Mouse (Mus musculus) hindbrain, embryonic 16.5 days (tissue): ENCODE results near the gene Dus2. TPM values are rescaled to one million over a fixed set of nuclear protein-coding genes. Genes with fewer than 3 reads are reported as not detected.
"Not testable (repeated sequence)": the region's sequence is repeated elsewhere in the genome, so short reads cannot be mapped to it uniquely, and the experiment has no call there.

Source experiments
- ATAC-seq: fragments of 200-750 bp; cut with Nextera tagmentation; 2 replicates; pipeline ENCODE4 v1.8.0; 2017; ENCODE audit warnings: moderate TSS enrichment, moderate library complexity
- H3K27ac ChIP-seq: fragments of 300-500 bp; sonication (generic); 2 replicates; pipeline ENCODE4 v1.5.1; 2014; ENCODE audit warnings: low read depth, mild to moderate bottlenecking, control low read depth, low read length, moderate library complexity
- H3K27me3 ChIP-seq: fragments of 300-500 bp; sonication (generic); replicated peaks from 2 replicates; pipeline ENCODE4 v1.6.1; 2014; ENCODE audit warnings: low read length; ENCODE audit not compliant: control insufficient read depth, insufficient read depth
- H3K36me3 ChIP-seq: fragments of 300-500 bp; sonication (generic); 2 replicates; pipeline ENCODE4 v1.6.1; 2014; ENCODE audit warnings: mild to moderate bottlenecking, low read length, moderate library complexity, mixed read lengths; ENCODE audit not compliant: control insufficient read depth, insufficient read depth
- H3K4me1 ChIP-seq: fragments of 300-500 bp; sonication (generic); 2 replicates; pipeline ENCODE4 v1.6.1; 2014; ENCODE audit warnings: low read depth, low read length; ENCODE audit not compliant: control insufficient read depth, insufficient read depth
- H3K4me2 ChIP-seq: fragments of 300-500 bp; sonication (generic); 2 replicates; pipeline ENCODE4 v1.6.1; 2014; ENCODE audit warnings: mild to moderate bottlenecking, low read length, control low read depth, moderate library complexity
- H3K4me3 ChIP-seq: fragments of 300-500 bp; sonication (generic); 2 replicates; pipeline ENCODE4 v1.5.1; 2014; ENCODE audit warnings: mild to moderate bottlenecking, low read length, control low read depth, moderate library complexity
- H3K9ac ChIP-seq: fragments of 300-500 bp; sonication (generic); 2 replicates; pipeline ENCODE4 v1.6.1; 2014; ENCODE audit warnings: low read depth, mild to moderate bottlenecking, control low read depth, low read length, moderate library complexity
- H3K9me3 ChIP-seq: fragments of 300-500 bp; sonication (generic); 2 replicates; pipeline ENCODE4 v1.6.1; 2014; ENCODE audit warnings: mild to moderate bottlenecking, low read length, moderate library complexity; ENCODE audit not compliant: control insufficient read depth
- WGBS: fragments of 180-500 bp; shearing (Covaris S2); extraction: QIAGEN DNeasy Blood & Tissue Kit; methylation state at CpG from one replicate; pipeline ENCODE4 v1.1.7; 2014; 5-methylcytosine and 5-hydroxymethylcytosine counted together
- polyA plus RNA-seq: library from polyadenylated mRNA; unstranded; fragments of >200 nt; fragmentation: Nextera tagmentation; extraction: Ambion mirVana; gene quantifications from 2 replicates; pipeline ENCODE4 v1.2.1, GENCODE M21; 2015

The Dus2 gene
- polyA plus RNA-seq, 1 experiment from 2014 or later = 30.3 TPM

DNA sequence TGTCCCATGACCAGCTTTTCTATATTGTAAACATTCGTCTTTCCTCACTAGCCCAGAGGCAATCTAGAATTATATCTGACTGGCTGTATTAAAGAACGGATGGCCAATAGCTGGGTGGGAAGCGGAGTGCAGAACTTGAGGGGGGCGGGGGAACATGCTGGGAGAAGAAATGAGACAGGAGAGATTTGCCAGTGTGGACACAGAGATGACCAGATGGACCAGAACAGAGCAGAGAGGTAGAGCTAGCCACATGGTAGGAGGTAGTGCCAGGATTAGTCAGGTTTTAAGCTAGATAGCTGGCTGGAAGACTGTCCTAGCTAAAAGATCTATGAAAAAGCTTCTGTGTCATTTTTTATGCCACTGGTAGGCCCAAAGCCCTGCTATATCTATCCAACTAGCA, 10.8 kb downstream of the Dus2 start:
- no peak for ATAC-seq

DNA sequence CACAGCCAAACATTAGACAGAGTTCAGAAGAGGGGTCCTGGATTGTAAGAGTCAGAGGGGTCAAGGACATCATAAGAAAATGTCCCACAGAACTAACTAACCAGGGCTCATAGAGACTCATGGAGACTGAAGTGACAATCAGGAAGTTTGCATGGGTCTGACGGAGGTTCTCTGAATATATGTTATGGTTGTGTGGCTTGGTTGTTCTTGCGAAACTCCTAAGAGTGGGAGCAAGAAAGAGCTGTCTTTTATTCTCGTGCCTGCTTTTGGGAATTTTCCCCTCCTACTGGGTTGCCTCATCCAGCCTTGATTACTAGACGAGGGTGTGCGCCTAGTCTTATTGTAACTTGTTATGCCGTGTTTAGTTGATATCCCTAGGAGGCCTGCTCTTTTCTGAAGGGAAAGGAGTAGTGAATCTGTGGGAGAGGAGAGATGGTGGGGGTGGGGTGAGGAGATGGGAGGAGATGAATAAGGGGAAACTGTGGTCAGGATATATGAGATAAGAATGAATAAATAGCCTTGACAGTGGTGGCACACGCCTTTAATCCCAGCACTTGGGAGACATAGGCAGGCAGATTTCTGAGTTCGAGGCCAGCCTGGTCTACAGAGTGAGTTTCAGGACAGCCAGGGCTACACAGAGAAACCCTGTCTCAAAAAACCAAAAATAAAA, 13.5 kb downstream of the Dus2 start:
- Histone ChIP-seq H3K36me3 (no peaks in the 10 kb centered on the region), H3K4me3 (no peak overlapping the region), H3K27ac (no peak overlapping the region), H3K9me3 (no peaks in the 10 kb centered on the region), H3K4me2 (no peak overlapping the region), H3K27me3 (no peaks in the 10 kb centered on the region), H3K9ac (no peak overlapping the region), H3K4me1 (peaks cover under 1% of the 10 kb centered on the region; the same call in 1 of the 2 replicates)
- WGBS = 80% methylated on average over 8 of the region's 8 CpGs
- no peak for ATAC-seq

More for the DNA sequence above, 10.8 kb downstream of the Dus2 start:
- Histone ChIP-seq H3K9ac (no peak overlapping the region), H3K36me3 (no peaks in the 10 kb centered on the region), H3K4me1 (no peaks in the 10 kb centered on the region), H3K4me3 (no peak overlapping the region), H3K27me3 (no peaks in the 10 kb centered on the region; the same call in 1 of the 2 replicates), H3K27ac (no peak overlapping the region), H3K9me3 (no peaks in the 10 kb centered on the region), H3K4me2 (no peak overlapping the region)
- 83% methylated on average over 4 of the region's 4 CpGs for WGBS

GRCm38 (mm10) chr8:106005875-106006274, 14.7 kb downstream of the Dus2 start, which contains the start of gene Dpep2nb:
Gene Dpep2nb (minus strand): TSS chr8:106005975.
- no peaks in the 10 kb centered on the region for H3K27me3 ChIP-seq
- H3K9ac ChIP-seq = no peak within 1 kb of the TSS
- H3K27ac ChIP-seq = no peak within 1 kb of the TSS
- no peak within 1 kb of the TSS for H3K4me2 ChIP-seq
- 81% methylated on average over 4 of the region's 4 CpGs for WGBS
- no peaks in the 10 kb centered on the region for H3K9me3 ChIP-seq
- H3K4me3 ChIP-seq = no peak within 1 kb of the TSS
- ATAC-seq = no peak
- H3K36me3 ChIP-seq = no peaks in the 10 kb centered on the region
- H3K4me1 ChIP-seq = peaks cover 11% of the 10 kb centered on the region

DNA sequence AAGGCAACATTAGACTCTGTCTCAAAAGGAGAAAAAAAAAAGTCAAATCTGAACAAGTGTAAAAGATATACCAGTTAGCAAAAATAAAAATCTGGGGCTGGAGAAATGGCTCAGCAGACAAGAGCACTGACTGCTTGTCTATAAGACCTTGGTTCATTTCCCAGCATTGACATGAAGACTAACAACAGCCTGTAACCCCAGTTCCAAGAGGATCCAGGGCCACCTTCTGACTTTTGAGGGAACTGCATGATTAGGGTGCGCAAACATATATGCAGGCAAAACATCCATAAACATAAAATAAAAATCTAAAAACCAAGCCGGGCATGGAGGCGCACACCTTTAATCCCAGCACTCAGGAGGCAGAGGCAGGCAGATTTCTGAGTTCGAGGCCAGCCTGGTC, 15.3 kb downstream of the Dus2 start:
- Histone ChIP-seq H3K36me3 (no peaks in the 10 kb centered on the region), H3K9me3 (no peaks in the 10 kb centered on the region), H3K4me1 (peaks cover 11% of the 10 kb centered on the region), H3K27ac (no peak overlapping the region), H3K4me3 (no peak overlapping the region), H3K4me2 (no peak overlapping the region), H3K27me3 (no peaks in the 10 kb centered on the region), H3K9ac (no peak overlapping the region)
- WGBS = 92% methylated on average over 4 of the region's 4 CpGs
- no peak for ATAC-seq

GRCm38 (mm10) chr8:106007135-106007534, 16.0 kb downstream of the Dus2 start:
- Histone ChIP-seq H3K27me3 (no peaks in the 10 kb centered on the region), H3K9ac (no peak overlapping the region), H3K27ac (no peak overlapping the region), H3K4me3 (no peak overlapping the region), H3K4me1 (peaks cover 14% of the 10 kb centered on the region), H3K9me3 (no peaks in the 10 kb centered on the region), H3K36me3 (no peaks in the 10 kb centered on the region), H3K4me2 (no peak overlapping the region)
- 86% methylated on average over 3 of the region's 3 CpGs for WGBS
- no peak for ATAC-seq

DNA sequence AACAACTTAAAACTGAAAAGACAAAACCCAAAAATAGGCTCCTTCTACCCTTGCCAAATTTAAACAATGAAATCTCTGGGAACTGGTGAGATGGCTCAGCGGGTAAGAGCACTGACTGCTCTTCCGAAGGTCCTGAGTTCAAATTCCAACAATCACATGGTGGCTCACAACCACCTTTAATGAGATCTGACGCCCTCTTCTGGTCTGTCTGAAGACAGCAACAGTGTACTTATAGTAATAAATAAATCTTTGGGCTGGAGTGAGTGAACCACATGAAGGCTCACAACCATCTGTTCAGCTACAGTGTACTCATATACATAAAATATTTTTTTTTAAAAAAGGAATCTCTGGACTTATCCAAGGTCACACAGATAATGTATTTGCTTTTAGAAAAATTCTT, 16.8 kb downstream of the Dus2 start:
- H3K9ac ChIP-seq, H3K27me3 ChIP-seq, ATAC-seq, H3K4me2 ChIP-seq, H3K36me3 ChIP-seq, H3K4me3 ChIP-seq, H3K9me3 ChIP-seq, H3K27ac ChIP-seq: not testable (repeated sequence)
- WGBS = 63% methylated on average over 3 of the region's 3 CpGs
- peaks cover 14% of the 10 kb centered on the region for H3K4me1 ChIP-seq

GRCm38 (mm10) chr8:106010748-106011642, 19.9 kb downstream of the Dus2 start:
- Histone ChIP-seq H3K4me3 (peak overlapping the region; percentile 69), H3K4me2 (peak overlapping the region; percentile 97), H3K27ac (peak overlapping the region; percentile 77), H3K36me3 (no peaks in the 10 kb centered on the region), H3K27me3 (no peaks in the 10 kb centered on the region), H3K4me1 (peaks cover 14% of the 10 kb centered on the region), H3K9ac (peak overlapping the region; percentile 73), H3K9me3 (no peaks in the 10 kb centered on the region)
- ATAC-seq = peak; percentile 97
- WGBS = 2% methylated on average over 74 of the region's 74 CpGs

DNA sequence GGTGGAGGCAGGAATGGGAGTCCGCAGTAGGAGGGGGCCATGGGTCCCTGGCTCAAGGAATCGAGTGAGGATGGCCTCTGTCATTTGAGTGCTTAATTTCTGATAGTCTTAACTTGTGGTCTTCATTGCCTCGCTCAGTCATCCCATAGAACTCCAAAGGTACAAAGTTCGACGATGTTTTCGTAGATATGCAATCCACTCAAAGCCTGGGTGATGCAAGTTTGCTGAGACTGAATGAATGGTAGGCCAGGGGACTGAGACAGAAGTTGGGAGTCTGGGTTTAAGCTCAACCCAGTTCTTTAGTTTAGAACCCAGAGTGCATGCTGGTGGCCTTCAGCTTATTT, 20.5 kb downstream of the Dus2 start, which contains the start of gene Ddx28:
Gene Ddx28, minus strand, starts transcription at position 240 of the 344 bp plus-strand sequence.
- Histone ChIP-seq H3K4me2 (peak within 1 kb of the TSS; percentile 97), H3K4me1 (peaks cover 14% of the 10 kb centered on the region), H3K9ac (peak within 1 kb of the TSS; percentile 73), H3K36me3 (peaks cover 3% of the 10 kb centered on the region; the same call in 1 of the 2 replicates), H3K4me3 (peak within 1 kb of the TSS; percentile 69), H3K27ac (peak within 1 kb of the TSS; percentile 77), H3K9me3 (no peaks in the 10 kb centered on the region), H3K27me3 (no peaks in the 10 kb centered on the region)
- ATAC-seq = peak; percentile 37
- WGBS = under 1% methylated on average over 6 of the region's 6 CpGs

DNA sequence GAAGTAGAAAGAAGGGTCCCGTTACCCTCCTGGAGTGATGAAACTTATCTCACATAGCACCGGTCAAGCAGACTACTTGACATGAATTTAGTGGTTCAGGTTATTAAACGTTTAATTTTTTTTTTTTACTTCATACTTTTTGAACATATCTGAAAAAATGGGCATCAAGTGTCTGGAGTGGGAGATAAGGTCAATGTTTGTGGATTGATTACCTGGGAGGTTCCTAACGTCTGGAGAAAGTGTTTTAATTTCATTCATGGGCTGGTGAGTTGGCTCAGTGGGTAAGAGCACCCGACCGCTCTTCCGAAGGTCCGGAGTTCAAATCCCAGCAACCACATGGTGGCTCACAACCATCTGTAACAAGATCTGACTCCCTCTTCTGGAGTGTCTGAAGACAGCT, 21.1 kb downstream of the Dus2 start:
- not testable (repeated sequence) for H3K27ac ChIP-seq, ATAC-seq, H3K27me3 ChIP-seq, H3K9me3 ChIP-seq, H3K36me3 ChIP-seq
- Histone ChIP-seq H3K9ac (peak overlapping the region; percentile 41; the same call in 1 of the 2 replicates), H3K4me2 (peak overlapping the region; percentile 97), H3K4me3 (peak overlapping the region; percentile 69), H3K4me1 (peaks cover 14% of the 10 kb centered on the region)
- WGBS = 84% methylated on average over 8 of the region's 8 CpGs
